Mouse (Mus musculus): Measurements from ENCODE around the gene Rptor. TPM values are rescaled to one million over a fixed set of nuclear protein-coding genes. Genes with fewer than 3 reads are reported as not detected.

Rptor gene
- polyA plus RNA-seq, 1 experiment from 2014 or later, result 12.5 TPM

- ATAC-seq (ENCODE audit: insufficient number of reproducible peaks, insufficient read depth, low FRiP score, low TSS enrichment, low read depth), result no peak
- Histone ChIP-seq H3K4me2 (peak overlapping the region; percentile 96), H3K4me3 (peak overlapping the region; percentile 92), H3K9ac (peak overlapping the region; percentile 95), H3K9me3 (no peaks in the 10 kb centered on the region), H3K4me1 (peaks cover 33% of the 10 kb centered on the region), H3K27ac (peak overlapping the region; percentile 84), H3K36me3 (peaks cover 39% of the 10 kb centered on the region), H3K27me3 (no peaks in the 10 kb centered on the region)
- 22% methylated on average over 4 of the region's 4 CpGs for WGBS
Observed at GRCm38 (mm10) chr11:119914381-119914780, 311.7 kb downstream of the Rptor start.

GRCm38 (mm10) chr11:119915666-119916065 lies 313.0 kb downstream of the Rptor start:
- H3K4me1 ChIP-seq, result peaks cover 29% of the 10 kb centered on the region
- H3K9me3 ChIP-seq, result no peaks in the 10 kb centered on the region
- H3K4me3 ChIP-seq, result no peak overlapping the region
- peaks cover 50% of the 10 kb centered on the region for H3K36me3 ChIP-seq
- 0 out of 2 replicates have a peak overlapping the region, but pooled peaks have one; percentile 9 for H3K4me2 ChIP-seq
- H3K27me3 ChIP-seq, result no peaks in the 10 kb centered on the region
- no peak for ATAC-seq (ENCODE audit: insufficient number of reproducible peaks, insufficient read depth, low FRiP score, low TSS enrichment, low read depth)
- H3K27ac ChIP-seq, result peak overlapping the region; percentile 45
- WGBS, result 82% methylated on average over 9 of the region's 9 CpGs
- H3K9ac ChIP-seq, result peak overlapping the region; percentile 95

- peaks cover 50% of the 10 kb centered on the region for H3K36me3 ChIP-seq
- peaks cover 29% of the 10 kb centered on the region for H3K4me1 ChIP-seq
- H3K4me2 ChIP-seq, result 0 out of 2 replicates have a peak overlapping the region, but pooled peaks have one; percentile 9
- 90% methylated on average over 15 of the region's 15 CpGs for WGBS
- H3K9me3 ChIP-seq, result no peaks in the 10 kb centered on the region
- no peak overlapping the region for H3K4me3 ChIP-seq
- H3K27me3 ChIP-seq, result no peaks in the 10 kb centered on the region
- H3K27ac ChIP-seq, result peak overlapping the region; percentile 45
- ATAC-seq (ENCODE audit: insufficient number of reproducible peaks, insufficient read depth, low FRiP score, low TSS enrichment, low read depth), result no peak
- peak overlapping the region; percentile 95 for H3K9ac ChIP-seq
Observed at GRCm38 (mm10) chr11:119916102-119916790, 313.5 kb downstream of the Rptor start.

GRCm38 (mm10) chr11:119916834-119917469 lies 314.2 kb downstream of the Rptor start:
- no peak overlapping the region for H3K4me3 ChIP-seq
- H3K4me2 ChIP-seq, result no peak overlapping the region
- H3K4me1 ChIP-seq, result peaks cover 29% of the 10 kb centered on the region
- no peaks in the 10 kb centered on the region for H3K27me3 ChIP-seq
- H3K36me3 ChIP-seq, result peaks cover 50% of the 10 kb centered on the region
- peak overlapping the region; percentile 27; the same call in 1 of the 2 replicates for H3K9ac ChIP-seq
- no peaks in the 10 kb centered on the region for H3K9me3 ChIP-seq
- WGBS, result 86% methylated on average over 21 of the region's 21 CpGs
- ATAC-seq (ENCODE audit: insufficient number of reproducible peaks, insufficient read depth, low FRiP score, low TSS enrichment, low read depth), result no peak
- no peak overlapping the region for H3K27ac ChIP-seq

- Histone ChIP-seq H3K27ac (no peak overlapping the region), H3K4me1 (peaks cover 21% of the 10 kb centered on the region)
- 84% methylated on average over 7 of the region's 7 CpGs for WGBS
Observed at GRCm38 (mm10) chr11:119918521-119918920, 315.8 kb downstream of the Rptor start.

GRCm38 (mm10) chr11:119919432-119919831 lies 316.7 kb downstream of the Rptor start:
- H3K27ac ChIP-seq, result no peak overlapping the region
- no peaks in the 10 kb centered on the region for H3K27me3 ChIP-seq
- ATAC-seq (ENCODE audit: insufficient number of reproducible peaks, insufficient read depth, low FRiP score, low TSS enrichment, low read depth), result no peak
- peaks cover 19% of the 10 kb centered on the region for H3K4me1 ChIP-seq
- no peak overlapping the region for H3K4me3 ChIP-seq
- H3K36me3 ChIP-seq, result peaks cover 50% of the 10 kb centered on the region
- H3K9me3 ChIP-seq, result no peaks in the 10 kb centered on the region
- 92% methylated on average over 4 of the region's 4 CpGs for WGBS
- no peak overlapping the region for H3K9ac ChIP-seq
- H3K4me2 ChIP-seq, result no peak overlapping the region

More at GRCm38 (mm10) chr11:119918521-119918920, 315.8 kb downstream of the Rptor start:
- no peak overlapping the region for H3K9ac ChIP-seq
- no peak overlapping the region for H3K4me3 ChIP-seq
- no peak for ATAC-seq (ENCODE audit: insufficient number of reproducible peaks, insufficient read depth, low FRiP score, low TSS enrichment, low read depth)
- H3K27me3 ChIP-seq, result no peaks in the 10 kb centered on the region
- H3K4me2 ChIP-seq, result no peak overlapping the region
- H3K36me3 ChIP-seq, result peaks cover 50% of the 10 kb centered on the region
- H3K9me3 ChIP-seq, result no peaks in the 10 kb centered on the region

GRCm38 (mm10) chr11:119919897-119920296 lies 317.2 kb downstream of the Rptor start:
- H3K4me2 ChIP-seq, result no peak overlapping the region
- H3K4me1 ChIP-seq, result peaks cover 14% of the 10 kb centered on the region
- WGBS, result 67% methylated on average over 8 of the region's 8 CpGs
- ATAC-seq (ENCODE audit: insufficient number of reproducible peaks, insufficient read depth, low FRiP score, low TSS enrichment, low read depth), result no peak
- no peaks in the 10 kb centered on the region for H3K9me3 ChIP-seq
- H3K27ac ChIP-seq, result no peak overlapping the region; the same call in 1 of the 2 replicates
- H3K36me3 ChIP-seq, result peaks cover 50% of the 10 kb centered on the region
- H3K4me3 ChIP-seq, result no peak overlapping the region
- no peaks in the 10 kb centered on the region for H3K27me3 ChIP-seq
- no peak overlapping the region for H3K9ac ChIP-seq

GRCm38 (mm10) chr11:119920668-119921067 lies 318.0 kb downstream of the Rptor start:
- Histone ChIP-seq H3K27ac (no peak overlapping the region), H3K4me2 (no peak overlapping the region), H3K4me1 (peaks cover 7% of the 10 kb centered on the region), H3K36me3 (peaks cover 48% of the 10 kb centered on the region), H3K27me3 (no peaks in the 10 kb centered on the region), H3K4me3 (no peak overlapping the region), H3K9me3 (no peaks in the 10 kb centered on the region), H3K9ac (no peak overlapping the region)
- 93% methylated on average over 5 of the region's 5 CpGs for WGBS
- no peak for ATAC-seq (ENCODE audit: insufficient number of reproducible peaks, insufficient read depth, low FRiP score, low TSS enrichment, low read depth)

GRCm38 (mm10) chr11:119925176-119925575 lies 322.5 kb downstream of the Rptor start:
- no peaks in the 10 kb centered on the region for H3K9me3 ChIP-seq
- H3K4me1 ChIP-seq, result no peaks in the 10 kb centered on the region
- 64% methylated on average over 5 of the region's 5 CpGs for WGBS
- H3K9ac ChIP-seq, result no peak overlapping the region
- H3K36me3 ChIP-seq, result 0 out of 2 replicates have a peak, but pooled peaks cover 3% of the 10 kb centered on the region
- ATAC-seq (ENCODE audit: insufficient number of reproducible peaks, insufficient read depth, low FRiP score, low TSS enrichment, low read depth), result no peak
- no peak overlapping the region for H3K4me3 ChIP-seq
- no peak overlapping the region for H3K4me2 ChIP-seq
- no peaks in the 10 kb centered on the region for H3K27me3 ChIP-seq
- H3K27ac ChIP-seq, result no peak overlapping the region

GRCm38 (mm10) chr11:119926762-119927161 lies 324.1 kb downstream of the Rptor start:
- ATAC-seq (ENCODE audit: insufficient number of reproducible peaks, insufficient read depth, low FRiP score, low TSS enrichment, low read depth), result no peak
- H3K9me3 ChIP-seq, result no peaks in the 10 kb centered on the region
- WGBS, result 79% methylated on average over 5 of the region's 5 CpGs

GRCm38 (mm10) chr11:119928023-119928681 lies 325.4 kb downstream of the Rptor start:
- 63% methylated on average over 16 of the region's 16 CpGs for WGBS
- H3K9me3 ChIP-seq, result no peaks in the 10 kb centered on the region
- ATAC-seq (ENCODE audit: insufficient number of reproducible peaks, insufficient read depth, low FRiP score, low TSS enrichment, low read depth), result no peak
- no peaks in the 10 kb centered on the region for H3K36me3 ChIP-seq
- no peak overlapping the region for H3K4me2 ChIP-seq
- no peak overlapping the region for H3K9ac ChIP-seq
- no peak overlapping the region for H3K27ac ChIP-seq
- H3K4me3 ChIP-seq, result no peak overlapping the region
- H3K4me1 ChIP-seq, result peaks cover 12% of the 10 kb centered on the region
- H3K27me3 ChIP-seq, result no peaks in the 10 kb centered on the region

More at GRCm38 (mm10) chr11:119926762-119927161, 324.1 kb downstream of the Rptor start:
- no peak overlapping the region for H3K4me2 ChIP-seq
- no peaks in the 10 kb centered on the region for H3K36me3 ChIP-seq
- H3K4me3 ChIP-seq, result no peak overlapping the region
- no peak overlapping the region for H3K27ac ChIP-seq
- H3K9ac ChIP-seq, result 0 out of 2 replicates have a peak overlapping the region, but pooled peaks have one; percentile 2
- no peaks in the 10 kb centered on the region for H3K27me3 ChIP-seq
- H3K4me1 ChIP-seq, result no peaks in the 10 kb centered on the region; the same call in 1 of the 2 replicates
